Mouse (Mus musculus): ENCODE results near the gene Ppp1r9a.

- TF ChIP-seq SRF (IDR thresholded peaks at IDR 0.05; ENCODE audit: control insufficient read depth, insufficient read length, low read depth) (no peak), POLR2A (IDR thresholded peaks at IDR 0.05; ENCODE audit: insufficient read length, low read depth) (no peak), TCF12 (IDR thresholded peaks at IDR 0.05; ENCODE audit: insufficient read depth, poor library complexity, severe bottlenecking) (no peak), USF1 (IDR thresholded peaks at IDR 0.05; ENCODE audit: low read depth) (no peak), MAX (IDR thresholded peaks at IDR 0.05; ENCODE audit: low read depth) (no peak), MYOD1 (IDR thresholded peaks at IDR 0.05; ENCODE audit: control insufficient read depth in 1 of 3, insufficient read length in 2 of 3, low read depth in 2 of 3) (no peak), CEBPB (IDR thresholded peaks at IDR 0.05; ENCODE audit: insufficient read depth, poor library complexity, severe bottlenecking) (no peak), E2F4 (IDR thresholded peaks at IDR 0.05; ENCODE audit: insufficient read depth) (no peak)
Measured at GRCm38 (mm10) chr6:5097309-5097708, 194.6 kb downstream of the Ppp1r9a start.

Measured in myocyte (in vitro differentiated cells).